Mouse (Mus musculus) spleen, adult 2 months (tissue): ENCODE data around the gene Camta1.

Experiments used
- CTCF ChIP-seq: fragments of 200-500 bp; IDR thresholded peaks from 2 replicates; pipeline ENCODE4 v1.5.1; 2011; ENCODE audit warnings: mild to moderate bottlenecking, inconsistent platforms; ENCODE audit not compliant: insufficient read depth, insufficient read length, insufficient replicate concordance; ENCODE audit errors: extremely low read depth
- POLR2A ChIP-seq: fragments of 200-500 bp; IDR thresholded peaks from 2 replicates; pipeline ENCODE4 v1.6.1; 2011; ENCODE audit warnings: low read depth, low read length, inconsistent platforms

DNA sequence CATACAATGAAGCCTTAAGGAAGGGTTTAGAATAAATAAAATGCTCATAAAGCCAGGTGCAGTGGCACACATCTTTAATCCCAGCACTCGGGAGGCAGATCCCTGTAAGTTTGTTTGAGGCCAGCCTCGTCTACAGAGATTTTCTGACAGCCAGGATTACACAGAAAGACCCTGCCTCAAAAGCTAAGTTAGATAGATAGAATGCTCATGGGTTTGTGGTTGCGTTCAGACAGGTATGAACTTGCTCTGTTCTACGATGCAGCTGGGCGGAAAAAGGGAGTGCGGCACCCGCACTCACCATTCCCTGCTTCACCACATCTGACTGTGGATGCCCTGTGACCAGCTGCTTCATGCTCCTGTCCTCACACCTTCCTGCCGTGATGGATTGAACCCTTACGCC lies 882.2 kb downstream of the Camta1 start:
- TF ChIP-seq POLR2A (no peak), CTCF (no peak)
